Mouse (Mus musculus) heart, postnatal 0 days (tissue): ENCODE results near the gene Terb1.

Experiments used
- CTCF ChIP-seq: IDR thresholded peaks from 2 replicates; pipeline ENCODE4 v1.5.1; 2016; ENCODE audit warnings: antibody characterized with exemption, control low read depth, low read depth
- EP300 ChIP-seq: IDR thresholded peaks from 2 replicates; pipeline ENCODE4 v1.6.1; 2016; ENCODE audit warnings: antibody characterized with exemption, low read depth

GRCm38 (mm10) chr8:104533551-104533950 is 23.8 kb upstream of the Terb1 start:
- TF ChIP-seq CTCF (no peak), EP300 (no peak)
